Comparison of ENCODE assay signal across 8 mouse cellular contexts in genomic region chr6:99028161-99028988, GRCm38 (mm10).
DNase-seq lines count a peak whose midpoint lies in the region; ATAC-seq and TF ChIP-seq lines count a peak whose summit lies in the region.

No protein-coding gene starts in this region.

- peak overlapping the region; percentile 90 for H3K27ac ChIP-seq in cortical plate, adult 2 months (ENCODE audit: insufficient read depth, low read length)
- H3K27ac ChIP-seq in heart, embryonic 10.5 days = peak overlapping the region; percentile 99
- peak overlapping the region; percentile 82 for H3K27ac ChIP-seq in kidney, embryonic 15.5 days
- peak overlapping the region; percentile 95 for H3K27ac ChIP-seq in lung, embryonic 16.5 days (ENCODE audit: low read length)
- no peak overlapping the region for H3K27ac ChIP-seq in olfactory bulb, adult 2 months (ENCODE audit: insufficient read depth, low read depth, low read length)

- TF ChIP-seq POLR2A in cortical plate, adult 2 months (IDR thresholded peaks at IDR 0.05; ENCODE audit: extremely low read depth, insufficient read depth, low read length) = no peak
- no peak for TF ChIP-seq POLR2A in olfactory bulb, adult 2 months (IDR thresholded peaks at IDR 0.05; ENCODE audit: insufficient read depth, low read depth, low read length)

- DNase-seq in gastrocnemius, adult 18-20 months (ENCODE audit: low spot score) = peak; percentile 18
- no peak for DNase-seq in gastrocnemius, adult 8-10 months (ENCODE audit: low spot score in 2 of 2)
- peak; percentile 89 for DNase-seq in heart, embryonic 10.5 days (ENCODE audit: low spot score)
- peak; percentile 58 to 65 for DNase-seq in thymus, postnatal 10 days (ENCODE audit: low spot score in 2 of 2)

- H3K36me3 ChIP-seq in heart, embryonic 10.5 days = no peaks in the 10 kb centered on the region
- H3K36me3 ChIP-seq in kidney, embryonic 15.5 days = no peaks in the 10 kb centered on the region
- no peaks in the 10 kb centered on the region for H3K36me3 ChIP-seq in lung, embryonic 16.5 days (ENCODE audit: control insufficient read depth, insufficient read depth, low read length)

- no peaks in the 10 kb centered on the region for H3K9me3 ChIP-seq in heart, embryonic 10.5 days
- H3K9me3 ChIP-seq in kidney, embryonic 15.5 days (replicated peaks) = no peaks in the 10 kb centered on the region
- H3K9me3 ChIP-seq in lung, embryonic 16.5 days (ENCODE audit: control insufficient read depth, low read length) = no peaks in the 10 kb centered on the region

- H3K4me2 ChIP-seq in kidney, embryonic 15.5 days = peak overlapping the region; percentile 83
- H3K4me2 ChIP-seq in lung, embryonic 16.5 days (ENCODE audit: low read depth, low read length) = peak overlapping the region; percentile 77

- peak overlapping the region; percentile 88 for H3K4me3 ChIP-seq in cortical plate, adult 2 months (ENCODE audit: insufficient read depth, low read length)
- H3K4me3 ChIP-seq in heart, embryonic 10.5 days = peak overlapping the region; percentile 84
- peak overlapping the region; percentile 61 for H3K4me3 ChIP-seq in kidney, embryonic 15.5 days (replicated peaks)
- H3K4me3 ChIP-seq in lung, embryonic 16.5 days (ENCODE audit: low read length) = peak overlapping the region; percentile 79
- H3K4me3 ChIP-seq in olfactory bulb, adult 2 months (ENCODE audit: insufficient read depth, low read depth, low read length) = peak overlapping the region; percentile 66

- peak; percentile 92 for ATAC-seq in kidney, embryonic 15.5 days (replicated peaks; ENCODE audit: low FRiP score)
- peak; percentile 94 for ATAC-seq in lung, embryonic 16.5 days (ENCODE audit: low read depth)

- peak overlapping the region; percentile 60 for H3K9ac ChIP-seq in kidney, embryonic 15.5 days
- H3K9ac ChIP-seq in lung, embryonic 16.5 days (ENCODE audit: low read length) = peak overlapping the region; percentile 91

- no peaks in the 10 kb centered on the region; the same call in 1 of the 2 replicates for H3K4me1 ChIP-seq in cortical plate, adult 2 months (ENCODE audit: control insufficient read depth, insufficient read depth, low read length)
- peaks cover 60% of the 10 kb centered on the region for H3K4me1 ChIP-seq in heart, embryonic 10.5 days
- peaks cover 52% of the 10 kb centered on the region for H3K4me1 ChIP-seq in kidney, embryonic 15.5 days
- H3K4me1 ChIP-seq in lung, embryonic 16.5 days (replicated peaks; ENCODE audit: control insufficient read depth, insufficient read depth, low read length) = peaks cover 17% of the 10 kb centered on the region
- peaks cover 14% of the 10 kb centered on the region for H3K4me1 ChIP-seq in olfactory bulb, adult 2 months (ENCODE audit: control insufficient read depth, insufficient read depth, low read length)

- no peaks in the 10 kb centered on the region for H3K27me3 ChIP-seq in heart, embryonic 10.5 days (ENCODE audit: insufficient read depth, poor library complexity, severe bottlenecking)
- peaks cover 24% of the 10 kb centered on the region; the same call in 1 of the 2 replicates for H3K27me3 ChIP-seq in kidney, embryonic 15.5 days
- no peaks in the 10 kb centered on the region; the same call in 1 of the 2 replicates for H3K27me3 ChIP-seq in lung, embryonic 16.5 days (ENCODE audit: control insufficient read depth, insufficient read depth, low read depth, low read length)

- no peak for TF ChIP-seq CTCF in cortical plate, adult 2 months (IDR thresholded peaks at IDR 0.05; ENCODE audit: extremely low read depth, insufficient read depth, low read length)
- no peak for TF ChIP-seq CTCF in olfactory bulb, adult 2 months (IDR thresholded peaks at IDR 0.05; ENCODE audit: insufficient read depth, low read depth, low read length)

- WGBS in heart, embryonic 10.5 days = under 1% methylated on average over 87 of the region's 87 CpGs
- WGBS in kidney, embryonic 15.5 days = under 1% methylated on average over 87 of the region's 87 CpGs
- WGBS in lung, embryonic 16.5 days = under 1% methylated on average over 65 of the region's 87 CpGs
- WGBS in olfactory bulb, adult 2 months = 9% methylated on average over 87 of the region's 87 CpGs

Comparison
In these comparisons a context has a peak if more than half of its experiments do, and no peak if none do; other contexts are left out.
1. DNase-seq: peak in gastrocnemius, adult 18-20 months (single experiment), heart, embryonic 10.5 days (single experiment) and thymus, postnatal 10 days (2 of 2); none in gastrocnemius, adult 8-10 months (0 of 2).
2. Peak in every context shown above with its lines, with median percentiles within 50 percentile points of each other: H3K4me3 ChIP-seq.